Mouse (Mus musculus) kidney, embryonic 16.5 days (tissue): Measurements from ENCODE around the gene Prr13. TPM values are rescaled to one million over a fixed set of nuclear protein-coding genes. Genes with fewer than 3 reads are reported as not detected.

Experiments
- ATAC-seq: fragments of 200-750 bp; cut with Nextera tagmentation; 2 replicates; pipeline ENCODE4 v1.8.0; 2017; ENCODE audit warnings: moderate TSS enrichment; ENCODE audit not compliant: low FRiP score, low TSS enrichment
- H3K27ac ChIP-seq: fragments of 300-500 bp; sonication (generic); 2 replicates; pipeline ENCODE4 v1.5.1; 2014; ENCODE audit warnings: low read length
- H3K27me3 ChIP-seq: fragments of 300-500 bp; sonication (generic); 2 replicates; pipeline ENCODE4 v1.6.1; 2014; ENCODE audit warnings: low read length, control low read depth, mixed read lengths; ENCODE audit not compliant: insufficient read depth
- H3K36me3 ChIP-seq: fragments of 300-500 bp; sonication (generic); 2 replicates; pipeline ENCODE4 v1.6.1; 2014; ENCODE audit warnings: low read length, control low read depth, mixed read lengths; ENCODE audit not compliant: insufficient read depth
- H3K4me1 ChIP-seq: fragments of 300-500 bp; sonication (generic); 2 replicates; pipeline ENCODE4 v1.6.1; 2014; ENCODE audit warnings: low read length, control low read depth, mixed read lengths; ENCODE audit not compliant: insufficient read depth
- H3K4me2 ChIP-seq: fragments of 300-500 bp; sonication (generic); replicated peaks from 2 replicates; pipeline ENCODE4 v1.6.1; 2014; ENCODE audit warnings: low read depth, low read length
- H3K4me3 ChIP-seq: fragments of 300-500 bp; sonication (generic); 2 replicates; pipeline ENCODE4 v1.5.1; 2014; ENCODE audit warnings: mild to moderate bottlenecking, low read length
- H3K9ac ChIP-seq: fragments of 300-500 bp; sonication (generic); replicated peaks from 2 replicates; pipeline ENCODE4 v1.6.1; 2014; ENCODE audit warnings: low read length
- H3K9me3 ChIP-seq: fragments of 300-500 bp; sonication (generic); 2 replicates; pipeline ENCODE4 v1.6.1; 2016; ENCODE audit warnings: low read length, control low read depth
- WGBS: fragments of 180-500 bp; shearing (Covaris S2); extraction: QIAGEN DNeasy Blood & Tissue Kit; methylation state at CpG from one replicate; pipeline ENCODE4 v1.1.7; 2014; 5-methylcytosine and 5-hydroxymethylcytosine counted together
- polyA plus RNA-seq: library from polyadenylated mRNA; unstranded; fragments of >200 nt; fragmentation: Nextera tagmentation; extraction: Ambion mirVana; gene quantifications from 2 replicates; pipeline ENCODE4 v1.2.1, GENCODE M21; 2015

The Prr13 gene
- polyA plus RNA-seq, 1 experiment from 2014 or later: 81.5 TPM

DNA sequence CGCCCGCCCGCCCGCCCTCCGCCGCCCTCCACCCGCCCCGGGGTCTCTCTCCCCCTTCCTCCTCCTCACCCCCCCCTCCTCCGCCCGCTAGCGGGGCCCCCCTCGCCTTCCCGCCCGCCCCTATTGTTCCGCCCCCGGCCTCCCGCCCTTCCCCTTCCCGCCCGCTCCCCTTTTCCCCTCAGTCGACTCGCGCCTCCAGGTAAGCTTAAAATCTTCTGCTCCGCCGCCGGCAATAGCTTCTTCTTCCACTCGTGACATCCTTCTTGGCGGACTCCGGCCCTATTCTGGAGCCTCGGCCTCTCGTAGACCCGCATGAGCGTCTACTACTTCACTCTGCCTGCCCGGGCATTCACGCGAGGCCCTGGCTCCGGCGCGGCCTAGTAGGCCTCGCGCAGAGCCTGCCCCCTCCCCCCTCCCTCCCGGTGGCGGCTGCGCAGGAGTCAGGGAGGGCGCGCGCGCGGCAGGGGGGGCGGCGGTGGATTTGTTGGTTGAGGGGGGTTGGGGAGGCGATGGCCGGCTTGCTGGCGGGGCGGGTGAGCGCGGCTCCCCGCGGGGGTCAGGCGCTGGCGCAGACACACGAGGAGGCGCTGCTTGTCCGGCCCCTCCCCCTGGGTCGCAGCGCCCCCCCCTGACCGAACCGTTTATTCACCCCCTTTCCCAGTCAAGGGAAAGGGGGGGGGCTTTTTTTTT, 11.9 kb downstream of the Prr13 start:
- ATAC-seq: peak; percentile 69
- H3K4me2 ChIP-seq: peak overlapping the region; percentile 71
- H3K4me1 ChIP-seq: peaks cover 13% of the 10 kb centered on the region
- 1% methylated on average over 36 of the region's 67 CpGs for WGBS
- peak overlapping the region; percentile 98 for H3K9ac ChIP-seq
- H3K9me3 ChIP-seq: peaks cover 5% of the 10 kb centered on the region; the same call in 1 of the 2 replicates
- peaks cover 14% of the 10 kb centered on the region for H3K36me3 ChIP-seq
- H3K27ac ChIP-seq: peak overlapping the region; percentile 99
- peak overlapping the region; percentile 97 for H3K4me3 ChIP-seq
- no peaks in the 10 kb centered on the region for H3K27me3 ChIP-seq

- Histone ChIP-seq H3K9me3 (peaks cover 5% of the 10 kb centered on the region; the same call in 1 of the 2 replicates), H3K4me1 (peaks cover 13% of the 10 kb centered on the region), H3K27ac (peak overlapping the region; percentile 99), H3K4me2 (peak overlapping the region; percentile 71), H3K27me3 (no peaks in the 10 kb centered on the region), H3K9ac (peak overlapping the region; percentile 98), H3K4me3 (peak overlapping the region; percentile 97), H3K36me3 (peaks cover 19% of the 10 kb centered on the region)
- under 1% methylated on average over 10 of the region's 10 CpGs for WGBS
- no peak for ATAC-seq
Measured at GRCm38 (mm10) chr15:102471295-102471645, 12.4 kb downstream of the Prr13 start.

DNA sequence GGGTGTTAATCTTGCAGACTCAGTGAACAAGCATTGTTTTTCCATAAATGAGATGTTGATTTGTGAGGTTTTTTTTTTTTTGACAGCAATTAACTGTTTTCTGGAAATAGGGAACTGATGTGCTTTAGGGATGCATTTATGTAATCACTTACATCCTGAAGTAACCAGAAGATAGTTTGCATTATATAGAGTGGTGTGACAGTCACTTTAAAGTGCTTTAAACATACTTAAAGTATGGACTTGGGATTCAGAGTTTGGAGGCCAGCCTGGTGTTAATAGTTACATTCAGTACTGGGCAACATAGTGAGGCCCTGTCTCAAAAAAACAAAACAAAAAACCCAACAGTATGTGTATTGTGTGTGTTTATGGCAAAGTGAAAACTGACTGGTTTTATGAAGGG, 12.9 kb downstream of the Prr13 start:
- ATAC-seq: no peak
- Histone ChIP-seq H3K9ac (0 out of 2 replicates have a peak overlapping the region, but pooled peaks have one; percentile 44), H3K36me3 (peaks cover 23% of the 10 kb centered on the region), H3K9me3 (peaks cover 5% of the 10 kb centered on the region; the same call in 1 of the 2 replicates), H3K4me1 (peaks cover 13% of the 10 kb centered on the region), H3K27me3 (no peaks in the 10 kb centered on the region), H3K27ac (no peak overlapping the region), H3K4me3 (peak overlapping the region; percentile 97), H3K4me2 (peak overlapping the region; percentile 71)

- Histone ChIP-seq H3K4me1 (peaks cover 13% of the 10 kb centered on the region), H3K9me3 (peaks cover 5% of the 10 kb centered on the region; the same call in 1 of the 2 replicates), H3K9ac (no peak overlapping the region), H3K27ac (no peak overlapping the region), H3K4me2 (no peak overlapping the region), H3K27me3 (no peaks in the 10 kb centered on the region), H3K36me3 (peaks cover 30% of the 10 kb centered on the region), H3K4me3 (no peak overlapping the region)
- ATAC-seq: no peak
- WGBS: 29% methylated on average over 2 of the region's 2 CpGs
Measured at GRCm38 (mm10) chr15:102473246-102473645, 14.4 kb downstream of the Prr13 start.

DNA sequence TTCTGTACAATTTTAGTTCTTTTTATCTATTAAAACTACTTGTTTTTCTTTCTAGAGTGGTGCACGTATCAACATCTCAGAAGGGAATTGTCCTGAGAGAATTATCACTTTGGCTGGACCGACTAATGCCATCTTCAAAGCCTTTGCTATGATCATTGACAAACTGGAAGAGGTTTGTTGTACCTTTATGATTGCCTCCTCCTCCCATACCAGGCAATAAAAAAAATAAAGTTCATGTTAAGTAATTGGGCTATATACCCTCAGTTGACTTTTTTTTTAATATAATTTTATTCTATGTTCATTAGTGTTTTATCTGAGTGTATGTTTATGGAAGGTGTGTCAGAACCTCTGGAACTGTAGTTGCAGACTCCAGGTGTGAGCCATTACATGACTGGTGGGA, 15.7 kb downstream of the Prr13 start:
- no peak overlapping the region for H3K27ac ChIP-seq
- peaks cover 13% of the 10 kb centered on the region for H3K4me1 ChIP-seq
- ATAC-seq: no peak
- 91% methylated on average over 2 of the region's 2 CpGs for WGBS
- H3K9ac ChIP-seq: no peak overlapping the region
- no peaks in the 10 kb centered on the region for H3K27me3 ChIP-seq
- no peaks in the 10 kb centered on the region for H3K9me3 ChIP-seq
- H3K36me3 ChIP-seq: peaks cover 36% of the 10 kb centered on the region
- H3K4me3 ChIP-seq: no peak overlapping the region
- no peak overlapping the region for H3K4me2 ChIP-seq

DNA sequence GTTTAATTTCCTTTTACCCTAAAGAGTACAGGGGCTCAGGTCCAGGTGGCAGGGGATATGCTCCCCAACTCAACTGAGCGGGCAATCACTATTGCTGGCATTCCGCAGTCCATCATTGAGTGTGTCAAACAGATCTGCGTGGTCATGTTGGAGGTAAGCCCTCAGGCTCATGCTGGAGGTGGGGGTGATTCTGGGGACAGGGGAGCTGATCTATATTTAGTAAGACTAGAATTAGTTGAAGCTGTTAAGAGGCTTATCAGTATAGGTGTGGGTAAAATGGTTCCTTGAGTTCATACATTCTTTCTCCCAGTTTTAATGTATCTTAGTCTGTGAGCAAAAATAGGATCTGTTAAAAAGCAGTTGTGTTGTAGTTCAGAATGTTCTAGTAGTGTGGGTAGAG, 24.3 kb downstream of the Prr13 start:
- WGBS: 92% methylated on average over 3 of the region's 3 CpGs
- no peaks in the 10 kb centered on the region for H3K9me3 ChIP-seq
- H3K4me2 ChIP-seq: no peak overlapping the region
- H3K27me3 ChIP-seq: no peaks in the 10 kb centered on the region
- no peak overlapping the region for H3K9ac ChIP-seq
- H3K36me3 ChIP-seq: peaks cover 68% of the 10 kb centered on the region
- H3K4me3 ChIP-seq: no peak overlapping the region
- no peaks in the 10 kb centered on the region for H3K4me1 ChIP-seq
- ATAC-seq: no peak
- no peak overlapping the region for H3K27ac ChIP-seq

GRCm38 (mm10) chr15:102485853-102486252, 27.0 kb downstream of the Prr13 start:
- H3K36me3 ChIP-seq: peaks cover 68% of the 10 kb centered on the region
- ATAC-seq: 0 out of 2 replicates have a peak, but pooled peaks have one; percentile 23
- no peak overlapping the region for H3K9ac ChIP-seq
- no peak overlapping the region for H3K4me3 ChIP-seq
- no peaks in the 10 kb centered on the region for H3K4me1 ChIP-seq
- H3K4me2 ChIP-seq: no peak overlapping the region
- WGBS: 90% methylated on average over 12 of the region's 12 CpGs
- no peak overlapping the region for H3K27ac ChIP-seq
- H3K27me3 ChIP-seq: no peaks in the 10 kb centered on the region
- H3K9me3 ChIP-seq: no peaks in the 10 kb centered on the region

DNA sequence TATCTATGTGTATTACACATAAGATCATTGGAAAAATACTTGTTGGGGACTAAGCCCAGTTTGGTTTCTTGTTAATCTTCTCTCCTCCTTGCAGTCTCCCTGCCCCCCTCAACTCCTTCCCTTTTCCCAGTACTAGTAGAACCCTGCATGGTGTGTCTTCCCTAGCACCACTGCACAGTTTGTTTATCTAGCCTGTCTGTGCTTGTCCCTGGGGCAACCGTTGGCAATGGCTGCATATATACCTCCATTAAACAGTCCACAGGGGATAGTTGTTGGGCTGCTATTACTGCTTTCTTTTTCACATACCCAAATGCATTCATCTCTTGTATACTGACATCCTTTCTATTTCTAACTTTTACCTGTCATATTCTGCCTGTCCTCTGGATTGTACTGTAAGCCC, 28.8 kb downstream of the Prr13 start:
- Histone ChIP-seq H3K9me3 (no peaks in the 10 kb centered on the region), H3K27ac (no peak overlapping the region), H3K4me2 (no peak overlapping the region), H3K9ac (no peak overlapping the region), H3K4me3 (no peak overlapping the region), H3K36me3 (peaks cover 65% of the 10 kb centered on the region), H3K4me1 (no peaks in the 10 kb centered on the region), H3K27me3 (no peaks in the 10 kb centered on the region)
- 68% methylated on average over 1 of the region's 1 CpGs for WGBS
- ATAC-seq: no peak

DNA sequence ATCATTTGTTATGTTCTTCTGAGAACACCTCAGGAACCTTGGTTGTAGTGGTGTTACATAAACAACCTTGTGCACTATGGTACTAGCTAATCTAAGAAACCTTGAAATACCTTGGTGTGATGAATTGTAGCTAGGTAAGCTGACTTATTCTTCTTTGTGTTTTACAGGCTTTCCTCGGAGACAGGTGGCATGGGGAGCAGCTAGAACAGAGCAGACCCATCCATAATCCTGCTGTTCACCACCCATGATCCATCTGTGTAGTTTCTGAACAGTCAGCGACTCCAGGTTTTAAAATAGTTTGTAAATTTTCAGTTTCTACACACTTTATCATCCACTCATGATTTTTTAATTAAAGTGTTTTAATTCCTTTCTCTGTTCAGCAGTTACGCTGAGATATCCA, 39.5 kb downstream of the Prr13 start:
- Histone ChIP-seq H3K4me1 (peaks cover 7% of the 10 kb centered on the region), H3K36me3 (peaks cover 79% of the 10 kb centered on the region), H3K4me2 (no peak overlapping the region), H3K4me3 (no peak overlapping the region), H3K9me3 (no peaks in the 10 kb centered on the region), H3K9ac (no peak overlapping the region), H3K27ac (no peak overlapping the region), H3K27me3 (no peaks in the 10 kb centered on the region)
- 90% methylated on average over 3 of the region's 3 CpGs for WGBS
- ATAC-seq: no peak

GRCm38 (mm10) chr15:102499370-102499769, 40.5 kb downstream of the Prr13 start:
- H3K9ac ChIP-seq: no peak overlapping the region
- H3K27ac ChIP-seq: no peak overlapping the region
- ATAC-seq: no peak
- no peak overlapping the region for H3K4me2 ChIP-seq
- H3K9me3 ChIP-seq: no peaks in the 10 kb centered on the region
- no peaks in the 10 kb centered on the region for H3K27me3 ChIP-seq
- no peak overlapping the region for H3K4me3 ChIP-seq
- H3K4me1 ChIP-seq: peaks cover 7% of the 10 kb centered on the region
- WGBS: 69% methylated on average over 3 of the region's 3 CpGs
- H3K36me3 ChIP-seq: peaks cover 81% of the 10 kb centered on the region
